In the genomic region with DNA sequence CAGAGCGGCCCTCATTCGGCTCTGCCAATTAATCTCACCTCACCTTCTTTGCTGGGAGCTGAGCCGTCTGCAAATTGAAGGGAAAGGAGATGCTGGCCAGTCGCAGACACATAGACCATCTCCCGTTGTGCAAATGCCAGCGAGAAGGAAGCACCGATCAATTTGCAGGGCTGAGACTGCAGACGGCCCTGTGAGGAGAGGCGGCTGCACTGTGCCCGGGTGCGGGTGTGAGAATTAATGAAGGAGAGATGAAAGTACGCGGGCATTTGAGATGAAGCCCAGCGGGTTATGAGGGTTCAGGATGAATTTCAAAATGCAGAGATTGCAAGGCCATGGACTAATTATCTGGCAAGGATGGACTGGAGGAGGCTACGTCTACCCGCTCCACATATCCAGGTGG, we compare ENCODE assay signal across 35 mouse cellular contexts.
"Had no signal": no experiment of that assay in that cellular context is flagged by ENCODE, and none has a peak within 500 bp of the region (broad histone marks: within the 10 kb centered on the region; RNA-seq: fewer than 3 reads in every experiment).

No protein-coding gene starts in this region.

- ATAC-seq: hindbrain, embryonic 16.5 days; hindbrain, postnatal 0 days; inflammation-experienced regulatory T-cells, adult 6 months; intestine, embryonic 15.5 days; intestine, embryonic 16.5 days; intestine, postnatal 0 days had no signal

- H3K4me3 ChIP-seq: heart, embryonic 10.5 days; heart, embryonic 12.5 days; heart, embryonic 13.5 days; heart, embryonic 15.5 days; hindbrain, embryonic 10.5 days; hindbrain, embryonic 12.5 days; hindbrain, embryonic 13.5 days; hindbrain, embryonic 15.5 days; intestine, embryonic 15.5 days; kidney, embryonic 15.5 days; layer of hippocampus, adult 2 months had no signal

- DNase-seq: heart, postnatal 10 days; heart, postnatal 14 days; heart, postnatal 36 days; heart, postnatal 4 days; kidney, adult 11 months; kidney, adult 18-20 months; kidney, adult 2 months; kidney, adult 8-10 months; kidney, adult 9 months; kidney, postnatal 10 days; kidney, postnatal 14 days; kidney, postnatal 25 days; kidney, postnatal 36 days; kidney, postnatal 4 days; layer of hippocampus, adult 9-11 months; layer of hippocampus, postnatal 36 days had no signal

- H3K4me1 ChIP-seq: heart, embryonic 15.5 days; hindbrain, embryonic 15.5 days; intestine, embryonic 15.5 days; kidney, embryonic 15.5 days had no signal

- H3K9me3 ChIP-seq: heart, embryonic 10.5 days; heart, embryonic 12.5 days; heart, embryonic 13.5 days; heart, embryonic 15.5 days; hindbrain, embryonic 10.5 days; hindbrain, embryonic 12.5 days; hindbrain, embryonic 13.5 days; hindbrain, embryonic 15.5 days; intestine, embryonic 15.5 days; kidney, embryonic 15.5 days had no signal

- H3K27ac ChIP-seq: heart, embryonic 10.5 days; heart, embryonic 13.5 days; heart, embryonic 15.5 days; hindbrain, embryonic 10.5 days; hindbrain, embryonic 12.5 days; hindbrain, embryonic 13.5 days; hindbrain, embryonic 14.5 days; hindbrain, embryonic 15.5 days; hindbrain, postnatal 0 days; intestine, embryonic 15.5 days; kidney, embryonic 15.5 days; kidney, postnatal 0 days; layer of hippocampus, adult 2 months had no signal

- H3K4me2 ChIP-seq: heart, embryonic 11.5 days; heart, embryonic 12.5 days; heart, embryonic 13.5 days; heart, embryonic 15.5 days; hindbrain, embryonic 12.5 days; hindbrain, embryonic 13.5 days; hindbrain, embryonic 14.5 days; hindbrain, embryonic 15.5 days; intestine, embryonic 15.5 days; kidney, embryonic 15.5 days had no signal

- H3K27me3 ChIP-seq: hindbrain, embryonic 12.5 days; hindbrain, embryonic 13.5 days; intestine, embryonic 15.5 days; kidney, embryonic 15.5 days had no signal

- H3K36me3 ChIP-seq: heart, embryonic 10.5 days; heart, embryonic 12.5 days; heart, embryonic 13.5 days; heart, embryonic 15.5 days; hindbrain, embryonic 10.5 days; hindbrain, embryonic 12.5 days; hindbrain, embryonic 13.5 days; hindbrain, embryonic 15.5 days; intestine, embryonic 15.5 days; kidney, embryonic 15.5 days had no signal

- H3K9ac ChIP-seq: heart, embryonic 12.5 days; heart, embryonic 13.5 days; heart, embryonic 15.5 days; hindbrain, embryonic 12.5 days; hindbrain, embryonic 13.5 days; hindbrain, embryonic 14.5 days; hindbrain, embryonic 15.5 days; intestine, embryonic 15.5 days; kidney, embryonic 15.5 days had no signal
